In the genomic region with DNA sequence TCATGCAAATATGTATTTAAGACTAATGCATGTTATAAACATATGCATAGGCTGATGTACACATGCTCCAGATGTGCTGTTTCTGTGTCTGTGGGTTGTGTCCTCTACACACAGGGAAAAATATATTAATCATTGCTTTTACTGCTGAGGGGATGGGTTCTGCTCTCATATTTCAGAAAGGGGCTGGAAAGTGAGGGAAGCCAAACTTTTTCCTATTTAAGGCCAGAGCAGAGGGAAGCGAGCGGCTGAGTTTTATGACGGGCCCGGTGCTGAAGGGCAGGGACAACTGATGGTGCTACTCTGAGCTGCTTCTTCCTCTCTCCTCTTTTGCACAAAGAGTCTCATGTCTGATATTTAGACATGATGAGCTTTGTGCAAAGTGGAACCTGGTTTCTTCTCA, we compare ENCODE assay signal across 8 mouse cellular contexts. TPM values are rescaled to one million over a fixed set of nuclear protein-coding genes. Genes with fewer than 3 reads are reported as not detected.
DNase-seq lines count a peak whose midpoint lies in the region; ATAC-seq lines count a peak whose summit lies in the region.

A gene (plus strand): TSS at position 151 of the 400 bp plus-strand sequence.

- 10% methylated on average over 4 of the region's 4 CpGs for WGBS in intestine, embryonic 14.5 days
- 60% methylated on average over 4 of the region's 4 CpGs for WGBS in liver, embryonic 13.5 days (ENCODE audit: insufficient replicate concordance)
- WGBS in neural tube, embryonic 14.5 days = 62% methylated on average over 4 of the region's 4 CpGs

- 0 out of 2 replicates have a peak, but pooled peaks cover 3% of the 10 kb centered on the region for H3K36me3 ChIP-seq in intestine, embryonic 14.5 days (ENCODE audit: control insufficient read depth, insufficient read depth, low read length)
- no peaks in the 10 kb centered on the region for H3K36me3 ChIP-seq in liver, embryonic 13.5 days
- H3K36me3 ChIP-seq in neural tube, embryonic 14.5 days (ENCODE audit: control insufficient read depth, insufficient read depth, low read length) = no peaks in the 10 kb centered on the region

- ATAC-seq in intestine, embryonic 14.5 days (replicated peaks; ENCODE audit: low FRiP score, low TSS enrichment, low read depth) = peak; percentile 74
- ATAC-seq in liver, embryonic 13.5 days (ENCODE audit: low read depth) = no peak
- ATAC-seq in neural tube, embryonic 14.5 days (ENCODE audit: low read depth) = no peak
- no peak for ATAC-seq in cerebellum, adult (ENCODE audit: insufficient number of reproducible peaks, low FRiP score, low TSS enrichment)

- H3K9me3 ChIP-seq in intestine, embryonic 14.5 days (ENCODE audit: control insufficient read depth, low read length) = no peaks in the 10 kb centered on the region
- no peaks in the 10 kb centered on the region for H3K9me3 ChIP-seq in liver, embryonic 13.5 days (replicated peaks)
- no peaks in the 10 kb centered on the region for H3K9me3 ChIP-seq in neural tube, embryonic 14.5 days (ENCODE audit: control insufficient read depth, low read length)

- H3K27me3 ChIP-seq in intestine, embryonic 14.5 days (replicated peaks; ENCODE audit: control insufficient read depth, insufficient read depth, low read length) = no peaks in the 10 kb centered on the region
- no peaks in the 10 kb centered on the region for H3K27me3 ChIP-seq in liver, embryonic 13.5 days
- H3K27me3 ChIP-seq in neural tube, embryonic 14.5 days (ENCODE audit: control insufficient read depth, insufficient read depth, low read length) = no peaks in the 10 kb centered on the region

- DNase-seq in left cerebral cortex, postnatal 25 days (ENCODE audit: low spot score in 2 of 2) = no peak
- no peak for DNase-seq in left cerebral cortex, adult 8-10 months (ENCODE audit: low spot score in 2 of 2)
- DNase-seq in gastrocnemius, postnatal 36 days = peak; percentile 44 to 64
- peak; percentile 82 for DNase-seq in intestine, embryonic 14.5 days (ENCODE audit: low spot score)
- DNase-seq in liver, embryonic 13.5 days = no peak
- no peak for DNase-seq in cerebellum, adult 11 months

- intact Hi-C loops in left cerebral cortex, postnatal 25 days (cut with DNase I) = loop anchor here (5.0 to 10.0 kb wide), 3 partner anchors 453 to 1084 kb away; no protein-coding TSS in a partner anchor
- intact Hi-C loops in gastrocnemius, postnatal 36 days (cut with DNase I) = loop anchor here (5.0 kb wide), 2 partner anchors 564 to 1084 kb away; no protein-coding TSS in a partner anchor

- peak within 1 kb of the TSS; percentile 98 for H3K27ac ChIP-seq in intestine, embryonic 14.5 days (ENCODE audit: low read depth)
- peak within 1 kb of the TSS; percentile 29; the same call in 1 of the 2 replicates for H3K27ac ChIP-seq in liver, embryonic 13.5 days
- no peak within 1 kb of the TSS; the same call in 1 of the 2 replicates for H3K27ac ChIP-seq in neural tube, embryonic 14.5 days (ENCODE audit: low read depth, low read length)

- peak within 1 kb of the TSS; percentile 83 for H3K4me3 ChIP-seq in intestine, embryonic 14.5 days (ENCODE audit: low read depth, low read length)
- no peak within 1 kb of the TSS; the same call in 1 of the 2 replicates for H3K4me3 ChIP-seq in liver, embryonic 13.5 days (replicated peaks)
- H3K4me3 ChIP-seq in neural tube, embryonic 14.5 days (ENCODE audit: low read depth, low read length) = peak within 1 kb of the TSS; percentile 16; the same call in 1 of the 2 replicates

- H3K4me2 ChIP-seq in intestine, embryonic 14.5 days (ENCODE audit: low read length) = peak within 1 kb of the TSS; percentile 63
- H3K4me2 ChIP-seq in liver, embryonic 13.5 days = no peak within 1 kb of the TSS
- H3K4me2 ChIP-seq in neural tube, embryonic 14.5 days (ENCODE audit: low read depth, low read length) = no peak within 1 kb of the TSS

- H3K4me1 ChIP-seq in intestine, embryonic 14.5 days (replicated peaks; ENCODE audit: control insufficient read depth, insufficient read depth, low read length) = 0 out of 2 replicates have a peak, but pooled peaks cover 5% of the 10 kb centered on the region
- no peaks in the 10 kb centered on the region for H3K4me1 ChIP-seq in liver, embryonic 13.5 days (replicated peaks)
- no peaks in the 10 kb centered on the region for H3K4me1 ChIP-seq in neural tube, embryonic 14.5 days (ENCODE audit: control insufficient read depth, insufficient read depth, low read length)

- H3K9ac ChIP-seq in intestine, embryonic 14.5 days (ENCODE audit: low read length) = peak within 1 kb of the TSS; percentile 91
- no peak within 1 kb of the TSS for H3K9ac ChIP-seq in liver, embryonic 13.5 days
- no peak within 1 kb of the TSS for H3K9ac ChIP-seq in neural tube, embryonic 14.5 days (replicated peaks; ENCODE audit: low read depth, low read length)

RNA-seq across cellular contexts. Expression of the gene that starts here (rescaled TPM):
- 10 to 100 TPM; 12.7 to 16.5 TPM for total RNA-seq in left cerebral cortex, postnatal 25 days (2021)
- total RNA-seq in left cerebral cortex, adult 8-10 months (2022) = 1 to 10 TPM; 3.5 to 5.2 (median 4.8) TPM
- 100 to 1,000 TPM; 366 to 551 TPM for total RNA-seq in gastrocnemius, postnatal 36 days (2021)
- 1,853 and 2,064 TPM in 2 replicates for polyA plus RNA-seq in intestine, embryonic 14.5 days (2014; fragmentation: Nextera tagmentation; extraction: Ambion mirVana)
- polyA plus RNA-seq in liver, embryonic 13.5 days (2015; fragmentation: Nextera tagmentation; extraction: Ambion mirVana) = 121 and 133 TPM in 2 replicates
- 12.0 and 501 TPM in 2 replicates for polyA plus RNA-seq in neural tube, embryonic 14.5 days (2014; fragmentation: Nextera tagmentation; extraction: Ambion mirVana)

Comparison
In these comparisons a context has a peak if more than half of its experiments do, and no peak if none do; other contexts are left out.
1. RNA of the gene that starts here (total RNA-seq): 366 to 551 TPM in gastrocnemius, postnatal 36 days; 12.7 to 16.5 TPM in left cerebral cortex, postnatal 25 days and 3.5 to 5.2 TPM in left cerebral cortex, adult 8-10 months; every median in the first group is over 10 times any median in the second.
2. DNase-seq: peak in gastrocnemius, postnatal 36 days (2 of 2) and intestine, embryonic 14.5 days (single experiment); none in left cerebral cortex, postnatal 25 days (0 of 2), left cerebral cortex, adult 8-10 months (0 of 2), liver, embryonic 13.5 days (single experiment) and cerebellum, adult 11 months (single experiment).